Mouse (Mus musculus) telencephalon, adult 2 months (tissue): ENCODE results near the gene Tmcc1.
"Not testable (repeated sequence)": the region's sequence is repeated elsewhere in the genome, so short reads cannot be mapped to it uniquely, and the experiment has no call there.

Experiments
- DNase-seq: peaks from one replicate; pipeline ENCODE4 v3.0.0-alpha.2; 2011; ENCODE audit warnings: low read depth, low spot score

Tmcc1 gene

GRCm38 (mm10) chr6:116147386-116147785 is 45.9 kb downstream of the Tmcc1 start:
- DNase-seq: no peak

DNA sequence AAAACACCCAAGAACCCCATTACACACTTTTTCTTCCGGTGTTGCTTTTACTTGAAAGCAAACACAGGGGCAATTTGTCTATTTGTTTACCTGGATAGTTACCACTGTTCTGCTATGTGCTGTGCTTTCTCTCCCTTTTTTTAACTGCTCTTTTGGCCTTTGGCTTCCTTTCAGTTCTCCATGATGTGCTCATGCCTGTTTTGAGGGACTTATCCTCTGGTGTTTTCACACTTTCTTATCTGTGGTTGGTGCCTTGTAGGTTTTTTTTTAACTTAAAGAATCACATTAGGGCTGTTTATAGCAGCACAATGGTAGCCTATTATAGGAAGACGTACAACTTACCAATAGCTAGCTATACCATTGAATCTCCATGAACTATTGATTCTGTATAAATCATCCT is 51.6 kb downstream of the Tmcc1 start:
- DNase-seq: no peak

- no peak for DNase-seq
These were observed 52.5 kb downstream of the Tmcc1 start for GRCm38 (mm10) chr6:116140782-116141181.

GRCm38 (mm10) chr6:116139143-116139856 is 54.0 kb downstream of the Tmcc1 start:
- DNase-seq: no peak

- DNase-seq: no peak
These were observed 57.2 kb downstream of the Tmcc1 start for GRCm38 (mm10) chr6:116135971-116136632.

DNA sequence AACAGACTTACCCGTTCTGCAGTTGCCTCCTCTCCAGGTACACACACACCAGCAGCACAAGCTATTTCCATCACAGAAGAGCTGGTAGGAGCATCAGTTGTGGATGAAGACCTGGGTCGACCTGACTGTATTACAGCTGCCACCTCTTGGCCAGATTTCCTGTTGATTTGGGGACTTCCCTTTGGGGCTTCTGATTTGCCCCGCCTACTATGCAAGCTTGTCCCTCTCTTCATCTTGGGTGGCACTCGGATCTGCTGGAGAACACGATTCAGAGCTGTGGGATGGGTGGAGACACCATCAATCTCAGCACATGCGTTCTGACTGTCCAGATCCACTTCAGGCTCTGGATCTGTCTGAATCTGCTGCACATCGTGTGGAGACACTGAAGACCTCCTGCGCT is 59.5 kb downstream of the Tmcc1 start:
- DNase-seq: no peak

DNA sequence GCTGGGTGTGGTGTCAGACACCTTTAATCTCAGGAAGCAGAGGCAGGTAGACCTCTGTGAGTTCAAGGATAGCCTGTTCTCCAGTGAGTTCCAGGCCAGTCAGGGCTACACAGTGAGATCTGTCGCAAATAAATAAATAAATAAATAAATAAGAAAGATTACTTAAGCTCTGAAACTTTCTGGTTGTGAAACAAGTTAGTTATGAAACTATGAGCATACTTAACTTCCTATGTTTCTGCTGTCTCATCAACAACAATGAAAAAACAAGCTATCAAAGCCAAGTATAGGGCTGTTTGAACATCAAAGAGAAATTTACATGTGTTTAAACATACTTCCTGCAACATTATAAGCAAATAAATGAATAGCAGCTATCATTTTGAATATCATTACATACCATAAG is 61.5 kb downstream of the Tmcc1 start:
- DNase-seq: no peak

GRCm38 (mm10) chr6:116128710-116129109 is 64.6 kb downstream of the Tmcc1 start:
- DNase-seq: no peak

DNA sequence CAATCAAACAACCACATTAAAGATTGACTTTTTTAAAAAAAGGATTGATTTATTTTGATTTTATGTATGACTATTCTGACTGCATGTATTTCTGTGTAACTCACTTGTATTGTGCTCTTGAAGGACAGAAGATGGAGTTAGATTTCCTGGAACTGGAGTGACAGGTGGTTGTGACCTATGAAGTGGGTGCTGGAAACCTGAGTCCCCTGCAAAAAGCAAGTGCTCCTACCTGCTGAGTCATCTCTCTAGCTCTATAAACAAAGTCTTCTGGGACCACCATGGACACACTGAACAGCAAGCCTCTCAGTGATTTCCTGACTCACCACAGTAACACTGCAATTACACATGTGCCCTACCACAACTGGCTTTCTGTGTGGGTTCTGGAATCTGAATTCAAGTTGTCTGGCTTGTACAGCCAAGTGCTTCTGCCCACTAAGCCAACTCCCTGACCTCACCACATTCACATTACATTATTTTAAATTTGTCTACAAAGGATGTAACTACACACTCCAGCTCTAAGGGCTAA is 65.3 kb downstream of the Tmcc1 start:
- no peak for DNase-seq

DNA sequence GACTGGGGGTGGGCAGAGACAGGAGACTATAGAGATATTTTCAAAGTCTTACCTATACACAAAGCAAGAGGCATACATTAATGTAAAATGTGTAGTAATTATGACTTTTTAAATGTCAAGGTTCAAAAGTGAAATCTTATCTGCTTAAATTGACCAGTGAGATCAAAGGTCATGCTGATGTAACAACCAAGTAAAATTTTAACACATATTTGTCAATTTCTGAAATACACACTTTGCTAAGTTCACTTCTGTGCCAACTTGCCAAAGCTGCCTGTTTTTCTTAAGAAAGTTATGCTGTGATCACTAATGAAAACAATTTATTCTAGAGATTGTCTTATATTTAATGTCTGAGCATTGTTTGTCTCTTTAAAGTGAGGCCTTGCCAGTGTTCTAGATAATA is 66.7 kb downstream of the Tmcc1 start:
- no peak for DNase-seq

- no peak for DNase-seq
These were observed 70.4 kb downstream of the Tmcc1 start for GRCm38 (mm10) chr6:116122881-116123280.

GRCm38 (mm10) chr6:116119669-116120068 is 73.6 kb downstream of the Tmcc1 start:
- DNase-seq: no peak

- DNase-seq: not testable (repeated sequence)
These were observed 76.7 kb downstream of the Tmcc1 start for GRCm38 (mm10) chr6:116116634-116117033.

DNA sequence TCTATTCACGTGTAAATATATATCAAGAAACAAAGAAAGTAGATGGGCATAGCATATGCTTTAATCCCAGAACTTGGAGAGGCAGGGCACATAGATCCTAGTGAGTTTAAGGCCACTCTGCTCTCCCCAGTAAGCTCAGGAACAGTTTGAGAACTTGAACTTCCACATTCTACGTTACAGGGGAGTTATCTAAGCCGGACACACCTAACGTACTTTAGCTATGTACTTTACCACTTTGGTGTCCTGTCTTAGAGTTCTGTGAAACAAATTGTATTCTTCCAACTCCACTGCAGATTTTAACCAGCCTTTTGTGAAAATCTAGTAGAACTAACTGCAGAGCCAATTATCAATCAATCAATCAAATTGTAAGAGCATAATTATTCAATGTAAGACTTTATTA is 82.7 kb downstream of the Tmcc1 start:
- no peak for DNase-seq

- peak; percentile 17 for DNase-seq
These were observed 85.6 kb downstream of the Tmcc1 start for GRCm38 (mm10) chr6:116107471-116108358.

DNA sequence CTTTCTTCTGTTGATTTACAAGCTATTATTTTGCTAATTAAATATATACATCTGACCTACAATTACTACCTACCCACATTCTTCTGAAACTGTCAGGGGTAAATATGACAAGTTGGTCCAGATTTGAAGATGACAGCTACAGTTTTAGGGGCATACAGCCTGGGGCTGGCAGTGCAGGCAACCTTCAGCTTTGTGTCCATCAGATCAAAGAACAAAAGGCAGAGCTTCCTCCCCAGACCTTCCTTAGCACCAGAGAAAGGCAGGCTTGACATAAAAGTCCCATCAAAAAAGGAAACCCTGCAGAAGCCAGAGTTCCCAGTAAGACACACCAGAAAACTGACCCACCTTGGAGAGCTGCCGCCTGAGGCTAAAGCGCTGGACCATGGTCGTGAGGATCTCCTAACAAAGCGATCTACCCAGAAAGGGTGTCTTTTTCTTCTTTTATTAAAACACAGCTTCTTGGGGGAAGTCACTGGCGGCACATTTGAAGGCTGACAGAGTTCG is 86.3 kb downstream of the Tmcc1 start:
- DNase-seq: no peak

DNA sequence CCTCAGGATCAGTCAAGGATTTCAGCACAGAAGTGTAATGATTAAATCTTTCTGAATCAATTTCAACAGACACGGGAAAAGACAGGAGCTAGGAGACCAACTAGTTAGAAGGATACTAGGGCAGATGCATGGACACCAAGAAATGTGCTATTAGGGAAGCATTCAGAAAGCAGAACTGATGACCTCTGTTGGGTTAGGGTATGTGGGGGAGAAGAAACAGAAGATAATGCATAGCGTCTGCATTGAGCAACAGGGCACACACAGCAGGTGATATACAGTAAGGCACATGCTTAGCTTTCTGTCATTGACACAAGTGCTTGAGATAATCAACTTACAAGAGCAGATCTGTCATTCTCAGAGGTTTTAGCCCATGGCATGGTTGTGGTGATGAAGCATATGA is 95.7 kb downstream of the Tmcc1 start:
- no peak for DNase-seq

GRCm38 (mm10) chr6:116089402-116089801 is 103.9 kb downstream of the Tmcc1 start:
- DNase-seq: no peak

DNA sequence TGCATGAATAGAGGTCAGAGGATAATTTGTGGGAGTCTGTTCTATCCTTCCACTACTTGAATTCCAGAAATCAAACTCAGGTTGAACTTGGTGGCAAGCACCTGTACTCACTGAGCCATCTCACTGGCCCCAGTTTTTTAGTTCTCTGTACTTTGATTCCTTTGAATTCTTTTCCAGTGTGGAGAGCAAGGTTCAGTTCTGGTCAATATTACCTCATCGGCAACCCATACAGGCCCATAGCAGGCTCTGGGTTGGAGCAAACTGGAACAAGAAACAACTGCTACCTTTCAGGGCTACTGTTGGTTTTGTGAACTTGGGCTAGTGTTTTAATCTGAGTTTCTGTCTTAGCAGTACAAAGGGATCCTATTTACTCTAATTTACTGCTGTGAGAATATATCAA is 107.2 kb downstream of the Tmcc1 start:
- DNase-seq: no peak

- no peak for DNase-seq
These were observed 111.0 kb downstream of the Tmcc1 start for GRCm38 (mm10) chr6:116082239-116082638.

DNA sequence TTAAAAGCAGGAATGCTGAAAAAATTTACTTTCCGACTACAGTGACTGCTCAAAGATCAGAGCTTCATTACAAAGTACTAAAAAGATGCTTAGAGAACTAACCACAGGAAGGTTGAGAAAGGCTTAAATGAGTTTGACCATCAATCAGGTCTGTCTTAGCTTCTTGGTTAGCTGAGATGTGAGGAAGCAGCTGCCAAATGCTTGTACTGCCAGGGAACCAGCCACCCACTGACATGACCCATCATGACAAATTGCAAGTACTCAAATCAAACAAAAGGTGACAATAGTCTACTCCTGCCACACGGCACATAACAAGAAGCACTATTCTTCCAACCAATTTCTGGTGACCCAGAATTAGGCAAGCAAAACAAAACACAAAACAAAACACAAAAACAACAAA is 111.9 kb downstream of the Tmcc1 start:
- no peak for DNase-seq

DNA sequence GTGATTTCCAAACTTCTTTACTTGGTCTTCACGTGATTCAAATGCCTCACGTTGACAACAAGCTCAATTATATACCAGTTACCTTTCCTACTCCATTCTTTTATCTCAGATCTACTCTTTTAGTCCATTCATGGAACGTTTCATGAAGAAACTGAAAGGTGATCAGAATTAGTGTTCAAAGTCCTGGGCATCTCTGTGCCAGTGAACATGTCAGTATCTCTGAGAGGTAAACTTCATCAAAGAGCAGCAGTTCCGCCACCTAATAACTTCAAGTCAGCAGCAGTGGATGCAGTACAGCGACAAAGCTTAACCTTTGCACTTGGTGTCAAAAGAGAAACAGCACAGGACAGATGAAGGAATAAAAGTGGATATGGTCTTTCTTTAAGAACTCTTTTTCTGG is 112.5 kb downstream of the Tmcc1 start:
- no peak for DNase-seq
